Mouse (Mus musculus) megakaryocyte progenitor cell, adult 5-6 weeks (primary cell): ENCODE results near the gene Ctsc. TPM values are rescaled to one million over a fixed set of nuclear protein-coding genes. Genes with fewer than 3 reads are reported as not detected.

Experiments used
- ATAC-seq: replicated peaks from 2 replicates; pipeline ENCODE4 v1.8.0; 2016; ENCODE audit warnings: mild to moderate bottlenecking, moderate TSS enrichment, inconsistent platforms; ENCODE audit not compliant: poor library complexity
- total RNA-seq, 2 experiments: library from RNA; stranded (forward) in 1 of 2; stranded (reverse) in 1 of 2; fragments of 157-497, 149-512 nt in 1 of 2; fragments of 200-1000 nt in 1 of 2; gene quantifications; 2 replicates each; pipeline versions ENCODE4 v1.2.3 to v1.2.4; 2015 to 2017

The Ctsc gene
- total RNA-seq, 2 experiments from 2014 or later = 87.4 to 100 TPM

DNA sequence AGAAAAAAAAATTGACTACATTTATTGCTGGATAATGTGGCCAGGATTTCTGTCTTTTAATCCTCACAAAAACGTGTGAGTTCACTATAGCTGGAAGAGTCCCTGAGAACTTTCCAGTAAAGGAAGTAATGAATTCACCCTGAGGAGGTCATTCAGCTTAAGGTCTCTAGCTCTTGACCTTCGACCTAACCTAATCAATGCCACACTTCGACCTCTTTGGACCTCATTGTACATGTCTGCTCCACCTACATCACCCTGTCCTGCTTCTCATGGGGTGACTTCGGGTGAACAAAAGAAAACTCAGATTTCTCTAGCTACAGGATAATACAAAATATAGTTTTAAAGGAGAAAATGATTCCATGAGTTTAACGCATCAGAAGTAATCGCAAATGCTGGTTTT is 16.0 kb downstream of the Ctsc start:
- ATAC-seq = no peak

DNA sequence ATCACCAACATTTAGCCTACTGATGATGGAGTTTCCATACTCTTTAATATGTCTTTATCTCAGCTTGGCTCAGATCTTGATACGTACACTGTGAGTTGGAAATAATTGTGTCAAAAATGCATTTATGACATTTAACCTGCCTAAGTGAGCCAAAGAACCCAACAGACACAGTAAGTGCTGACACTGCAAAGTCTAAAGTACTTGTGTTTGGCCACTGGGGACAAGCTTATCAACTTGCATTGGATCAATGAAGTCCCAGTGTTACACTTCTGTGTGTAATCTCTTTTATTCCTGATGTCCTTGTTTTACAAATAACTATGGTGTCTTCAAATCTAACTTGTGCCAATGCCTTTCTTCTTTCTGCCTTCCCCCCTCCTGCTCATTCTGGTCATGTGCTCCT is 18.1 kb downstream of the Ctsc start:
- no peak for ATAC-seq

DNA sequence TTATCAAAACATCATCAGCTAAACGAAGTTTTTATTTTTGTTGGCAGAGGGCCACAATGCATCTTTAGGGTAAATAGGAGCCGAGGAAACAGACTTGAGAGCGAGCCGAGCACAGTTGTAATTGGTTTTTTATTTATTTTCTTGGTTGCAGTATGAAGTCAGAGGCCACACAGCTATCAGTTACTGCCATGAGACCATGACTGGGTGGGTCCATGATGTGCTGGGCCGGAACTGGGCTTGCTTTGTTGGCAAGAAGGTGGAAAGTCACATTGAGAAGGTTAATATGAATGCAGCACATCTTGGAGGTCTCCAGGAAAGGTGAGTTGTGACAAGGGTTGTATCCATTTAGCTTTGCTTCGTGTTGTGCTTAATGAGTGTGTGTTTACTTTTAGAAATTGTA is 19.0 kb downstream of the Ctsc start:
- ATAC-seq = no peak

DNA sequence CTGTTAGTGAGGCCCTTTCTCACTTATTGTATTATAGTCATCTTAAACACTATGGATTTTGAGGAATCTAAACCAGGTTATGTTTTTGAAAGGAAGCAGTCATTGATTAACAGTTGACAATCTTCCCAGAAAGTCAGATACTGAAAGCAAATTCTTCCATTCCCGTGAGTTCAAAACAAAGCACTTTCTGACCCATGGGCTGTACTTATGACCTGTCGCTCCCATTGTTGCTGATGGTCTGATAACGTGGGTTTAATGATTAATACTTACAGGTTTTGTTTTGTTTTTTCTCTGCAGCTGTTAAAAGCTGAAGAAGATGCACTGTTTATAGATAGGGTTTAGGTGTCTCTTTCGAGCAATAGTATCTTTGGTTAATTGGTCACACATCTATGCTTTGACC is 27.9 kb downstream of the Ctsc start:
- ATAC-seq = no peak

DNA sequence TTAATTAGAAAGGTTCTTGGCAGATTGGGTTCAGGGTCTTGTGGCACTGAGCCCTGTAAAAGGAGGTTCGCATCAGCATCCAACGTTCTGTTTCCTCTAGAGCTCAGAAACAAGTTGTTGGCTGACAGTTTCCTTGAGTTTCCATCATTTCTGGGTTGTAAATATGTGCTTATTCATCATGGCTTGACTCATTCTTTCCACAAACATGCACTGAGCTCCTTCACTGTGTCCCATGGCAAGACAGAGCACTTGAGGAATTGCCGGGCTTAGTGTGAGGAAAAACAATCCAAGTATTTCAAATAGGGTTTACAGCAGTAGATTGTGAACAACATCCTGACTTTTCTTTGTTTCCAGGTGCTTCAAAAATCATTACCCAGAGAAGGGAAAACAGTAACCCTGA is 28.8 kb downstream of the Ctsc start:
- ATAC-seq = no peak

DNA sequence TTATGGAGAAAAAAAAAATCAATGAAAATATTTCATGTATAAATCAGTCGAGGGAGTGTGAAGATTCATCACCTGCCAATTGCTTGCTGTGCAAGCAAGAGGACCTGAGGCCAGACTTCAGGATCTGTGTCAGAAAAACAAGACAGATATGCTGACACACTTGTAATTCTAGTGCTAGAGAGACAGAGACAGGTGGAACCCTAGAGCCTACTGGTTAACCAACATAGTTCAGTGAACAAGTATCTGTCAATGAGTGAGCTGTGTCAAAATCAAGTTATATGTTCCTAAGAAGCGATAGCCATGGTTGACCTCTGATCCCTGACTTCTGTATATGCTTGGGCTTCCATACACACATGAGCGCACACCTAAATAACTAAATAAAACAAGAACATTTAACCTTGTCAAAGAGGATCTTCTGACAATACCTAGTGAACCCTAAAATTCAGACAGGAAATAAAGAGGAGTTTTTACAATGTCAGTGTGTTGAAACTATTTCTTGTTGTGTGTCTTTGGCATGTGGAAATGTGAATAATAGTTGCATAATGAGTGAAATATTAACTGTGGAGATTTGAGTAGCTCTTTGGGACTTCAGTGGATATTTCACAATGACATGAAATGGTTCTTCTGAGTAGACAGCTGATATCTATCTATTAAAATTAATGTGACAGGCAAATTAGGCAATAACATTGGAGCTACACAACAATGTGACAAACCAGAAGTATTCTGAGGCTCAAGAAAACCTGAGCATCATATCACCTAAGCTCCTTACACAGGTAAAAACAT is 32.7 kb downstream of the Ctsc start:
- ATAC-seq = peak; percentile 79

DNA sequence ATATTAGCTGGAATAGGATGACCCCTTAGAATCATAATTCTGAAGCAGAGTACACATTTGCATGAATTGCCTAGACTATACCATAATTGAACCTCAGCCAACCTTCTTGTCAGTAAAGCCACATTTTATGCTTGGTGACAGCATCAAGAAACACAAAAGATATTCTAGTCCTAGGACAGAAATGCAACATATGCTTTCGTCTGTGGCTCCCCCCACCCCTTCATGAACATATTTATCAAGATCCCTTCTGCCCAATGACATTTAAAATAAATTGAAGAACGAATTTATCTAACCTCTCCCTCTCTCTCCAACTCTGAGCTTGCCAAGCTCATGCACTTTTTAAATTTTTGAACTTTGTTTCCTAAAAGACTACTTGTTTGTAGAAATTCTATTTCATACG is 38.5 kb downstream of the Ctsc start:
- no peak for ATAC-seq

DNA sequence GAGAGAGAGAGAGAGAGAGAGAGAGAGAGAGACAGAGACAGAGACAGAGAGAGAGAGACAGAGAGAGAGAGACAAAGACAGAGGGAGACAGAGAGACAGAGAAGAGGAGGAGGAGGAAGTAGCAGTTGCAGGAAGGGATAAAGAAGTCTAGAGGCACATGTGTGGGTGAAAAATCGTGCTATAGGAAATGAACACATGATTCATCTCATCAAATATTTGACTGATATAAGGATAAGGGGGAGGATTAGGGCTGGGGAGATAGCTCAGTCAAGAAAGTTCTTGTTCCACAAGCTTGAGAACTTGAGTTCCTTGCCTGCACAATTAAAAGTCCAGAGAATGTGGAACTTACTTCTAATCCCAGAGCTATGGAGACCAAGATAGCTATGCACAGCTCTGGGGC is 40.6 kb downstream of the Ctsc start:
- 0 out of 2 replicates have a peak, but pooled peaks have one; percentile 10 for ATAC-seq

DNA sequence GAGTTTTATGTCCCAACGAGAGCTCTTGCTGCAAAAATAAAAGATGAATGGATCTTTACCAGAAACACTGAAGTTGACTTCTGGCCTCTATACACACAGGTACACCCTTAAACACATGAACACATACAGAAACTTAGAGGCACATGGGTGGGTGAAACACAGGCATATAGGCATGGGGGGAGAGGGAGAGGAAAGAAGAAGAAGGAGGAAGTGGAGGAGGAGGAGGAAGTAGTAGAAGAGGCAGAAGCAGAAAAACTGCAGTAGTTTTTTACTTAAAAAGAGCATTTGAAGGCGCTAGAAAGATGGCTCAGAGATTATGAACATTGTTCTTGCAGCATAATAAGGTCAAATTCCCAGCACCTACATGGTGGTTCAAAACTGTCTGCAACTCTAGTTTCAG is 41.0 kb downstream of the Ctsc start:
- peak; percentile 45 for ATAC-seq

DNA sequence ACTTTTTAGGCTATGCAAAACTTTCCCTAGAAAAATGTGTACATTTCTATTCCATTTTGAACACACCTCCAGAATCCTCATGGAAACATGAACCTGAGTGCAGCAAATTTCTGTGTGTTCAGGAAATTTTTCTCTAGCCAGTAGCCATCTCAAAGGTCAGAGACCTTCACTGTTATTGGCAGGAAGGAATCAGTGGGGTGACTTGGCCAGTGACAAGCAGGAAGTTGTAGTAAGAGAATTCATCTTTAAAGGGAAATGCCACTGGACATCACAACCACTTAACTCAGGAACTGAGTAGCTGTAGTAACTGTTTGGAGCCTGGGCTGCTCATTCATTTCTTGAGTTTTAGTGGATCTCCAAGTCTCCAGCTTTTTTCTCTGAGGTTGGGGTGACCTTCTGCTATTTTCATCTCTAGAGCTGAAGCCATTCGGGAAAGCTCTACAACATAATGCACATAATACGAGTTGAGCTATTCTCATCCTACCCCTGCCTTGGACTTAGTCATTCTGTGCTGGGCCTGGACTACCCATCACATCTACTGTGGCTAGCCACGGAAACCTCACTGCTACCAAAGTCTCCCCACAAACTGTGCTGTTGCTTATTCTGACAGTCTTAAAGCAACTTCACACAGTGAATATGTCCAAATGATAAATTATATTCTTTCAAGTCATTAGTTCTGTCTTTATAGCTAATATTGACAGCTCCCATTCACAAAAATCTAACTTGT is 41.7 kb downstream of the Ctsc start:
- 0 out of 2 replicates have a peak, but pooled peaks have one; percentile 18 for ATAC-seq

DNA sequence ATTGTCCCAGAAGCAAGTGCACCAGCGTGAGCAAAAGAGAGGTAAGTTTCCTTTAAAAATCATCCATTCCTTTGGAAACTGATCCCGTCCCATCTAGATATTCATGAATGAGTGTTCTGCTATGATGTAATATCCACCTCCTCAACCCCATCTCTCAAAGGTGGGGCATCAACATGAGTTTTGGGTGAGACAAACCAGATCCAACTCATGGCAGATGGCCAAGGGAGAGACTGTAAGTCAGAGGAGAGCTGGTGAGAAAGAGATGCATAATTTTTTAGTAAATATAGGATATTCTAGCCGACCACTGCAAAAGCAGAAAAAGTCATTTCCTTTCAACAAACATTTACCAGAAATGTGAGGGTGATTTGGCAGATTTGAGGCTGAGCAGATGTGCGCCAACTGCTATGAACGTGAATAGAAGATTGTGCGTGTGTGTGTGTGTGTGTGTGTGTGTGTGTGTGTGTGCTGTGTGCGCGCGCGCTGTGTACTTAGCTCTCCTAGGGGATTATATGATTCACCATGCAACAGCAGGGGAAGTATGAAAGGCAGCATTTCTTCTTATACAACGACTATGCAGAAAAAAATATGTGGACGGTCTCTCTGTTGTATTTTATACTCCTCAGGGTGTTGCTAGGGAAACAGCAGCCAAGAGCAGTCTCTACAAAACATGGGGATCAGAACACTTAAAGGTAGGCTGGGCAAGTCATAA is 42.9 kb downstream of the Ctsc start:
- ATAC-seq = peak; percentile 57

DNA sequence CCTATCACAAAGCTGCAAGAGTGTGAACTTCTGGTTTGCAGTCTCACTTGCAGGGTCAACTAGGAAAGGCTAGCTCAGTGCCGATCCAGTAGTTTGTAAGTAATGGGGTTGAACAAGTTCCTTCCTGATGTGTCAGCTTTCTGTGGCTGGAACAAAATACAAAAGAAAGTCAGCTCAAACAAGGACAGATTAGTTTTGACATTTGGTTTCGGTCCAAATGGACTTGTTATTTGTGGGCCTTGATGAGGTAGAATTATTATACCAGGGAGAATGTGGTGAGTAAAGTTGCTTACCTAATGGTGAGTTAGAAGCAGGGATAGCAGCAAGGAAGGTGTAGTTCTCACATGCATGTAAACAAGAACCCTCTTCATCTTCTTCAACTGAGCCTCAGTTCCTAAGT is 44.5 kb downstream of the Ctsc start:
- ATAC-seq = no peak

DNA sequence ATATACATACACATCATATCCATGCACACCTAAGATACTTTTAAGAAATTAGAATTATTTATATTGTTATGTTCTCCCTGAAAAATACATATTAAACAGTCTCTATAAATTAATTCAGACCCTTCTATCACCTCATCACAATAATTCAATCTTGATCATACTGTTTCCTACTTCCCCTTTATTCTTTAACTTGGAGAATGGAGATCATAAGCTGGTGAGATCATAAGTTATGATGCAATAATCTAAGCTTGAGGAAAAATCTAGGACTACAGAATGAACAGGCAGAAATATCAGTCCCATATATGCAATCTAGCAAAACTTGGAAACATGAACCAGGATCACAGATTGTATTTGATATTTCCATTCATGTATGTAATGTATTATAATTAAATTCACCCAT is 49.6 kb downstream of the Ctsc start:
- ATAC-seq = peak; percentile 72

DNA sequence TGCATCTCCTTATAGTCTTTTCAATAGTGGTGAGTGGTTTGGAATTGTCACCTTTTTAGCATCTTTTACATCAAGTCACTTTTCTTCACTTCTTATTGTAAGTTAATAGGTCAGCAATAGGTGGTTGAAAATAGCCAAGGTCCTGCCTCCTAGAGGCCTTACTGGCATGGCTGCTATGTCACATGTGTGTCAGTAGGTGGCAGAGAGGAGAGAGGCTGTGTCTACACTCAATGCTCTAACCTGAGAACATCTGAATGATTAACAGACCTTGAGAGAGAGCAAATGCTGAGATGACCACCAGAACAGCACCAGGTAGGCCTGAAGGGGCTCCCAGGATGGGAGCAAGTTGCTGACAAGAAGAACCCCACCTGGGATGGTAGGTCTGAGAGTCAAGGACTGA is 65.9 kb downstream of the Ctsc start:
- ATAC-seq = peak; percentile 93

DNA sequence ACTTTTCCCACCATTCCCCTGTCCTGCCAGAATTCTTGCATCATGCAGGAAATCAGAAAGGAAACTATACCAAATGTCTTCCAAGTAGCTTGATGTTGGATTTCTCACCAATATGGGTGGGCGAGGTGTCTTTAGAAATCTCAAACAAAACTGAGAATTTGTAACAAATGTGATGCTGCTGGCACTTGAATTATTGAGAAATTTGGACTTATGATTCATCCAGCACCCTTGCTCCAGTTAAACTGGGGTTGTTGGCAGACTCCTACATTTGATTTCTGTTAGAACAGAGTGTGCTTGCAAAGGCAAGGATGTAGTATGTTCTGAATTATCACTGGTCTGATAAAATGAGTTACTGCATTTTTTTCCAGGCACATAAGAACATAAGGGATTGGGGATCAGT is 68.2 kb downstream of the Ctsc start:
- no peak for ATAC-seq

DNA sequence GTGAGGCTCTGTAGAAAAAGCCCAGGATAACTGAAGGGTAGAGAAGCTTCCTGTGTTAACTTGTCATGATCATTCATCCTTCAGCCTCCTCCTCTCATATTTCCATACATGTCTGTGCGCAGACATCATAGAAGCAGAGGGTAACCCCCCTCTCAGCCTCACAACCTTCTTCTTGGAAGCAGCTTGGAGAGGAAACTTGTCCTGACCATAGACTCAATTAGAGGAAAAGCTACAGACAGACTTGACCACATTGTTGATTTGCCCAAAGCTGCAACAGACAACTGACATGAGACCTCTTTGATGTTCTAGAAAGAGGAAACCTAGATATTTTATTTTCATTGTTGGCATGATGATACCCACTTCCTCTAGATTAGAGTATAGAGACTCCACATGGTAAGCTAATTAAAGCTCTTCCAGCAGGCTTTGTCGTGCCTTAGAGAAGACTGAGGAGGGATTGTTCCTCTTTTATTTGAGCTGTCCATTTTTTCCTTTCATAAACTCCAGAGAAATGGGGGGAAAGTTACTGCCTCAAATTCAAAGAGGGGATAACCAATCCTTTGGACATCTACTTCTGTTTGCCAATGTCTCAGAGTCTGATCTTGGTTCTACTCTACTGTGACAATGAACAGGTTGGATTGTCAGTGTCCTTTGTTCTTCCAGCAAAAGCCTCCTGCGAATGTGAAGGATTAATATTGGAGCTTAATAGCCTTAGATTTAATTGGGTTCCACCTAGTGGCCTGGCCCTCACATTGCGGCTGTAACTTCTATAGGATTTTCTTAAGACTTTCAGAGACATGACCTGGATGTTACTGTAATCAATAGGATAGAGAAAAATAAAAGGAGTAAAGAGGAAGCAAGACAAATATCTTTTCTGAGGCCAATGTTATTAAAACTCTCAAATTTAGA is 79.2 kb downstream of the Ctsc start:
- peak; percentile 98 for ATAC-seq

DNA sequence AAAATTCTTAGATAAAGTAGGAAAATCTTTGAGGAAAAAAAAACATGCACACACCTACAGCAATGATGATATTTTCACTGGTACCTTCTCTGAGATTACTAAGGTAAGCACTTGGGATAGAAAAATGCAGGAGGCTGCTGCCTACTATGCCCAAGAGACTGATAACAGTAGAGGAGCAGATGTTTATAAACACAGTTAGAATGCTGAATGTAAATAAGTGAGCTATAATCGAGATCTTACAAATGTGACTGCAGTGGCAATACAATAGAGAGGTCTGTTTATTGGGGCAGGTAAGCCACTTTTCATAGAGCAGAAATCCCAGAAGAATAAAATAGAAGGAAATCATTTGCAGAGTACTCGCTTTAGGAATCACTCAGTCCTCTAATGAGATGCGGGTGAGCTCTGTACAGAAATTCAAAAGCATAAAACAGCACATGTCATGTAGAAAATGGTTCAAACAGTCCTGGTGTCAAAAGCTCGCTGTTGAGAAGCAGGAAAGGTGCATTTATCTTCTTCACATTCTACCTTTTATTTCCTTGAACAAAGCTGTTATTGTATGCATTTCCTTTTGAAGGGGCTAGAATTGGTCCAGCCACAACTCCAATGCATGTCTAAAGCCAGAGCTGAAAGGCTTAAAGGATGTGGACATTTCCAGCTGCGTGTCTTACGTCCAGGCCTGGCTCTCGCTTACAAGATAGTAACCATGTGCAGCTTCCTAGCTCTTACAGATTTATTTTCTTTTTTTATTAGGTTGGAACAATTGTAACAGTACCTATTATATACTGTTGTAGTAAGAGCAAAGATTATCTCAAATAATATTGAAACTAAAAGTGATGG is 80.4 kb downstream of the Ctsc start:
- ATAC-seq = no peak
